Mouse (Mus musculus) adrenal gland (tissue): ENCODE data around the gene Clp1.
"Not testable (repeated sequence)": the region's sequence is repeated elsewhere in the genome, so short reads cannot be mapped to it uniquely, and the experiment has no call there.

Experiments
- intact Hi-C: fragments of 180-260 bp; cut with DNase I; formaldehyde crosslinking; loops from one replicate; pipeline ENCODE4 v1.15.1; 2025

Clp1 gene

DNA sequence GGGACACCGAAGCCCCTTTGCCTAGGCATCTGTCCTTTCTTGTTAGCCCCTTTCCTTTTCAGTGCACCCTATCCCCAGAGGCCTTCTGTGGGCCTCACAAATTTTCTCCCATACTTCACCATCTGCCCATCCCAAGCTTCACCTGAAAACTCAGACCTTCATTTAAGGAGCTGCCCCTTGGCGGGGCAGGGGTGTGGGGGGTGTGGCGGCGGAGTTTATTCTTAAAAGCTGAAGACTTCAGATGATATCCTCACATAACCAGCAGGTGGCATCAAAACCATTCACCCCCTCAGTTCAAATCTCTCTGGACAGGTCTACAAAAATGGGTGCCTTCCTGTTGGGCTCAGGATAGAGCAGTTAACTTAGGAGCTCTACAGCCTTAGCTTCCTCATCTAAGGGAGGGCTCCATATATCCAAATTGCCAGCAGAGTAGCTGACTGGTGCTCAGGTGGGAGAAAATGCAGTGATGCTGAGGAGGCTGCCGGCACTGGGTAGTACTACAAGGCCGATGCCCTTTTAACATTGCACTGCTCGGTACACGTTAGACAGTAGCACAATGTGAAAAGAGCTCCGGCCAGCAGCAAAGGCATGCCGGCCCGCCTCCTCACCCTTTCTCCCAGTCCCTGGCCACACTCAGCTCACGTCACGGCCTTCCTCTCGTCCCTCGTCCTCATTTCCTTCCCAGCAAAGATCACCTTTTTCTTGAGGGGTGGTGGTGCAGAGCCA lies 13.6 kb upstream of the Clp1 start:
- intact Hi-C loops = loop anchor here (5.0 kb wide), 1 partner anchor 52 kb away; no protein-coding TSS in a partner anchor

DNA sequence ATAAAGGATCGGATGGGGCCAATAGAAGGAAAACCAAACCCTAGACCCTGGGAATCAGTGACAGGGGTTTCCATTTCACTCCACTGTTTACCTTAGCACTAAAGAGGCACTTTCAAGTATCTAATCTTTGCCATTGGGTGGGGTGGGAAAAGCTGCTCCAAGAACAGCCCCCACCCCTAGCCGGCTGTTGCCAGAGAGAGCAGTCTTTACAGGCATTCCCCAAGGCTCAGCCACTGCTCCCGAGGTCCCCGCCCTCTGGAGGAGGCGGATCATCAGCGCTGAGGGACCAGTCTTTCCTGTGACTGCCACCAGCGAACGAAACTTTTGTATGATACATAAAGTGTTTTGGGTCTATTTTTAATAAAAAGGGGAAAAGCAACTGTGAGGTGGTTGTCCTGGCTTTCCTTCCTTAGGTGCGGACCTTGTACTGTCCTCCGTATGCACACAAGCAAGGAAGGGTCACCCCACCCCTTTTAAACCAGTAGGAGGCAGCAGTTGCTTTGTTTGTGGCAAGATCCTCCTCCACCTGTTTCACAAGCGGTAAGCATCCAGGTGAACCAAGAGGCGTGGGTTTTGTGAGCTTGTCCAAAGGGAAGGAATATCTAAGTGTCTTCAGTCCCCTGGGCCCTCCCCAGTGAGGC lies 11.2 kb upstream of the Clp1 start:
- intact Hi-C loops = no loop called here

DNA sequence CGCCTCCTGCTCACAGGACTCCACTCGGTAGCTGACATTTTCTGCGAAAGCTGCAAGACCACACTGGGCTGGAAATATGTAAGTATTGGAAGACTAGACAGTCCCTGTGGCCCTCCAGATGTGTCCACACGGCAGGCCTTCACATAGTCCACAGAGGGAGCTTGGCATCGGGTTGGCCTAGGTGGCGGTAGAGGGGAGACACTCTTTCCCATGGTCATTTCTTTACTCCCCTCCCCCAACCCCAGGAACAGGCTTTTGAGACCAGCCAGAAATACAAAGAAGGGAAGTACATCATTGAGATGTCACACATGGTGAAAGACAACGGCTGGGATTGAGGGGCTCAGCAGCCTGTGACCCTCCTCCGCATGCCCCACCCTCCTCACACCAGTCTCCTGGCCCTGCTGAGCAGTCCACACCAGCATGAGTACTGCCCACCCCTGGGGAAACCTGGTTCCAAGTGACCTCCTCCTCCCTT lies 10.3 kb upstream of the Clp1 start:
- intact Hi-C loops = no loop called here

DNA sequence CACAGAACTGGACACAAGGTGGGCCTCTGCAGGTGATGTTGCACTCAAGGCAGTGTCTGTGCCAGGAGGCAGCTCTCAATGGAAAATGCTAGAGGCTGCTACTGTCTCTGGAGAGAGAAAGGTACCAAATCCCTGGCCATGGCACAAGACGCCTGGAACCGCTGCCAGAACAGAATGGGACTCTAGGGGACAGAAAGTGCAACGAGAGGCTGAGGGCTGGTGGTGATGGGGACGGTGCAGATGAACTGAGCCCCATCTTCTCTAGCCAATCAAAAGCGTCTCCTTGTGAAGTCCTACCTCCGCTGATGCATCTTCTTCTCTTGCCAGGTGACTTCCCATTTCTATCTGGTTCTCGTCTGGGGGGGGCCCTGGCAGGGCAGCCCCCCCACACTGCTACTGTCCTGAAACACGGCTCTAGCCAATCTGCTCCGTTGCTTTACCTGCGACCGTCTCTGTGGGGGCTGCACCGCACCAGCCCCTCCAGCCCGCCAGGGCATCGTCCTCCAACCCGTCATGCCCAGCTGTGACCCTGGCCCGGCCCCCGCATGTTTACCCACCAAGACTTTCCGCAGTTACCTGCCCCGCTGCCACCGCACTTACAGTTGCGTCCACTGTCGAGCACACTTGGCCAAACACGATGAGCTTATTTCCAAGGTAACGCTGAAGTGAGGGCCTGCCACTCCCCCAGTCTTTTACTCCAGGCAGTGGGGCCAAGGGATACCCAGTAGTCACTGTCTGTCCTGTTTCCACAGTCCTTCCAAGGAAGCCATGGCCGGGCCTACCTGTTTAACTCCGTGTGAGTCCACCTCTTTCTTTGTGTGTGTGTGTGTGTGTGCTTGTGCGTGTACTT lies 9.4 kb upstream of the Clp1 start:
- intact Hi-C loops = no loop called here

DNA sequence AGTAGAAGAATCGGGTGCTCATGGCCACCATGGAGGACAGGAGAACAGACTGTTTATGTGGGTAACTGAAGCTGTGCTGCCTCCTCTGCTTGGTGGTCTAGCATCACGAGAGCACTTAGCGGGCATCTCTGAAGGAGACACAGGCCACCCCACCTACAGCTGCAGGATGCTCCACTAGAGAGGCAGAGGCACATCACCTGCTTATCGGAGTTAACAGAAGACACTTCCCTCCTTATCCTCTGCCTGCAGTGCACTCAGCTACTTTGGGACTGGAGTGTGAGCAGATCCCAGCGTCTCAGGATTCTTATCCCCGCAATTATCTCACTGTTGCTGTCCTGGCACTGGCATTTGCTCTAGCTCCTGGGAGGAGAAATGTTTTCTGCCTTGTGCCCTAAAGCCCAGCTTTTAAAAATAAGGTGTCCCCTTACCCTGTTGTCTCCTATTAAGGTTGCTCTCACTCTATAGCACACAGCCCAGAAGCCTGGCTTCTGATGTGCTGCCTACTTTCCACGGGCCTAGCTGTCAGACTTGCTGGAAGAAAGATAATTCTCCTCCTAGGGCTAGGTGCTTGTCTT lies 8.3 kb upstream of the Clp1 start:
- intact Hi-C loops = no loop called here

DNA sequence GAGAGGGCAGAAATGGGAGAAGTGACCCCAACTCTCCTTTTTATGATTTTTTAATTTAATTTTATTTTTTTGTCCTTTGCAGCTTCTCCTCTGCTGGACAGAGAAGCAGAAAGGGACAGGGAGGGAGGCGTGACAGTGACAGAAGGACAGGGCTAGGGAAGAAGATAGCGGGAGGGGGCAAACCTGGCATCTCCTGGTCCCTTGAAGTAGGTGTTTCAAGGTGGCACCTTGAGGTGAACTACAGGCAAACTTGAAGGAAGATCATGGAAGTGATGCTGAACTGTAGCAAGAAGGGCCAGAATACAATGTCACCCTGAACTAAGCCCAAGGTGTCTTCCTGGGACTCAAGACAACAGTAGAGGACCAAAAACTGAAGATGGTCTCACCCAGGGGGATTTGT lies 7.8 kb upstream of the Clp1 start:
- intact Hi-C loops = no loop called here

DNA sequence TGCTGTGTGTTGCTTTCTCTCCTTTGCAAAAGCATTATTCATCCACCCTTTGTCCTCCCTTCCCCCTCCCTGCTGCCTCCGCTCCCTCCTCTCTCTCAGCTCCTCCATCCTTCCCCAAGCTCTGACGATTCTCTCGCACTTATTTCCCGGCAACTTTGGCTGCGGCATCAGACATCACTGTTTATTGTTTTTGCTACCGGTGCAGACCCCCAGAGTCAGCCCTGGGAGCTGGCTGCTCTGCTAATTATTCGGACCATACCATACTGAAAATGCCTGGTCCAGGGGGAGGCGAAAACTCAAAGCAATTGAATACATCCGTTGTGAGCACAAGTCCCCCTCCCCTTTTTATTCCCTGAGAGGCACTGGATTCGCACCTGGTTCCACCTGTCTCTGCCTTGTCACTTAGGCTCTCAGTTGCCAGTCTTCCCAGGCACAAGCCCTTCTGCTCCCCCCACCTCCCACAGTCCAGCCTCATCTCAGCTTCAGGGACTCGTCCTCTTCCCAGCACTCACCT lies 7.3 kb upstream of the Clp1 start:
- intact Hi-C loops = no loop called here

DNA sequence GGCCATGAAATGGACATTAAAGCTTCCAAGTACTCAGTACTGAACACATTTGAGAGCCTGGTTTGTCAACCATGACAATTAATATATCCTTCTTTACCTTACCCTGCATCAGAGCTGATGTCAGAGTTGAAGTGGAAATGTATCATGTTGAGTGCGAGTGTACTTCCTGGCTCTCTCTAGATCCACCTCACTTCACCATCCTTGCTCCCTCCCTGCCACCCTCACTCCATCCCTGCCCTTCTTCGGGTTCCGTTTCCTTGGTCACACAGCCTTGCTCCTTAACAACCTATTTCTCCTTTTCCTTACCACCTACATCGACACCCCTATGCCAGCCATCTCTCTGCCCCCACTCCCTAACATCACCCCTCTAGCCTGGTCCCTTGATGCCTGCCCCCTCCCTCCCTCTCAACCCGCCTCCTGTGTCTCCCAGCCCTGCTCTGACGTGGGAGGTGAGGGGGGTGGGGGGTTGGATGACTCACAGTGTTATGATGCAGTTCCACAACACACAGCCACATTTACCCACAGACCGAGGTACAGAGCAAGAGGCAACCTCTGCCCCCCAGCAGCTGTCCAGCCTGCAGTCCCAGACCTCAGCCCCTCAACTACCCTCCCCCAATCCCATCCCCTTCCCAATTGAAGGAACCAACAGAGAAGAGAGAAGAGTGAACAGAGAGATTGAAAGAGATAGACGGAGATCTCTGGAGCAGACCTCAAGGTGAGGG lies 6.6 kb upstream of the Clp1 start, which contains the start of gene Ypel4:
Gene Ypel4 (plus strand): TSS at position 480 of the 722 bp plus-strand sequence.
- intact Hi-C loops = no loop called here

DNA sequence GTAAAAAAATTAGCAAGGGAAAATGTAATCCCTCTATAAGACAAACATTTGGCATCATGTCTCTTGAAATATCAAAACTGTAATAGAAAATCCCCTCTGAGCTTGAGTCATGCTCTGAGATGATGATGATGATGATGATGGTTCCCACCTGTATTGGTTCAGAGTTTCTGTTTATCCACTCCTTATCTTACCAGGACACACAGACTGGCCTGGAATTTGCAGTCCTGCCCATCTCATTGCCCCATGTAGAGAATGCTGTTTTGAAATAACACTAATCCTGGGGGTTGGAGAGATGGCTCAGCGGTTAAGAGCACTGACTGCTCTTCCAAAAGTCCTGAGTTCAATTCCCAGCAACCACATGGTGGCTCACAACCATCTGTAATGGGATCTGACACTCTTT lies 5.2 kb upstream of the Clp1 start:
- intact Hi-C loops = no loop called here

DNA sequence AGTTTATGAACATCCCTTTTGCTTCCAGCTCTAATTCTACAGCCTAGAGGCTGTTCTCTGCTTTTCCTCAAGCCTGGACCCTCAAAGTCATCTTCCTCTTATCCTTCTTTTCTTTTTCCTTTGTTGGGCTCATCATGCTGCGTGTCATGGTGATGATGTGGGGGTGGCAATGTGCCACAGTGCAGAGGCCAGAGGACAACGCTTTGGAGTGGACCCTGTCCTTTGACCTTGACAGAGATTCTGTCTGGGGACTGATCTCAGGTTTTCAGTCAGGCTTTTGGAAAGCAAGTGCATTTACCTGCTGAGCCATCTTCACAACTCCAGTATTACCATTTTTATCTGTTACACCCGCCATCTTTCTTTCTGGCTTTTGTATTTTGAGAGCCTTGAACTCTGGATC lies 4.1 kb upstream of the Clp1 start:
- intact Hi-C loops = no loop called here

DNA sequence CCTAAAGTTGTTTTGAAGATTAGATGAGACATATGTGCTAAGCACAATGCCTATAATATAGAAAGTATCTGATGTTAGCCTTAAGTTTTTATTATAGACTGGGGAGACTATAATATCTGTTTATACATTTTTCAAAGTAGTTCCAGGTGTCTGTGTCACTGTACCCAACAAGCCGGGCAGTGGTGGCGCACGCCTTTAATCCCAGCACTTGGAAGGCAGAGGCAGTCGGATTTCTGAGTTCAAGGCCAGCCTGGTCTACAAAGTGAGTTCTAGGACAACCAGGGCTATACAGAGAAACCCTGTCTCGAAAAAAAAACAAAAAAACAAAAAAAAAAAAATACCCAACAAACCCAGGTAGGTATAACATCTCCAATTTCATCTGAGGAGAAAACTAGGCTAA lies 1.0 kb upstream of the Clp1 start:
- intact Hi-C loops = not testable (repeated sequence)

DNA sequence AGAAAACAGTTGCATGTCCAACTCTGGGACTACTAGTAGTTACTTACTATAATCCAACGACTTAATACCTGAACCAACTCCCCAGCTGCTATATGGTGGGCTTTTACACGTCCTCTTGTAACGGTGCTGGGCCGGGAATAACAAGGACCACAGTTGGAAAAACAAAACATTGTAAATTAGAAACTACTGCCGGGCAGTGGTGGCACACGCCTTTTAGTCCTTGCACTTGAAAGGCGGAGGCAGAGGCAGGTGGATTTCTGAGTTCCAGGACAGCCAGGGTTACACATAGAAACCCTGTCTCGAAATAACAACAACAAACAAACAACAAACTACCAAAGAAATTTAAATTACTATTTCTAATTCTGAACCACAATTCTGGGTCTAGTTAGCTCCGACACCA lies 434 bp downstream of the Clp1 start:
- intact Hi-C loops = no loop called here

DNA sequence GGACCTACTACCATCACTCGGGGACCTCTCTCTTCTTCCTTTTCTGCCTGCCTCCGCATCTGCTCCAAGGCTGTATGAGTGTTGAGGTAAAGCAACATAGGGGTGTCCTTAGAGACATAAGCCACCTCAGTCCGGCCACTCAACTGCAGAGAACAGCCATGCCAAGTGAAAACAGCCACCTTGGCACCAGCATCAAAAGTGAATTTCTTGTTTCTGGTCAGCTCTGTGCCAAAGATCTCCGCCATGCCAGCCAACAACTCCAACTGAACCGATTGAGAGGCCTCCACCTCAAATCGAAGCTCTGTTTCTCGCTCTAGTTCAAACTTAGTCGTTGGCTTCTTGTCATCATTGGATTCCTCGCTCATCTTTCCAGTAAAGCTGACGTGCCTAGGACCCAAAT lies 1.4 kb downstream of the Clp1 start:
- intact Hi-C loops = no loop called here

DNA sequence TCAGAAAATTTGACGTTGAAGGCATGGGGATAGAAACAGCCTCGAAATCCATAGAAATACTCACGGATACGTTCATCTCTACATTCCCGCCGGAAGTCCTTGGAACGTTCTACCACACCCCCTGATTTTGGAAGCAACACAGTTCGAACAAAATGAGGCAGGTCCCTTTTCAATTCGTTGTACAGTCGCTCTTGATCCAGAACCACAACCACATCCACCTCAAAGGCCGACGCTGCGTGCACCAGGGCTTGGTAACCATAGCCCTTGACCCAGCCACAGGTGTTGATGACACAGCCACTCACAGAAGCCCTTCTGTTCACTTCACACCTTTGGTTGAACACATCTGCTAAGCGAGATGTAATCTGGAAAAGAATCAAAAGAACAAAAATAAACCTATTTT lies 3.3 kb downstream of the Clp1 start:
- intact Hi-C loops = no loop called here

DNA sequence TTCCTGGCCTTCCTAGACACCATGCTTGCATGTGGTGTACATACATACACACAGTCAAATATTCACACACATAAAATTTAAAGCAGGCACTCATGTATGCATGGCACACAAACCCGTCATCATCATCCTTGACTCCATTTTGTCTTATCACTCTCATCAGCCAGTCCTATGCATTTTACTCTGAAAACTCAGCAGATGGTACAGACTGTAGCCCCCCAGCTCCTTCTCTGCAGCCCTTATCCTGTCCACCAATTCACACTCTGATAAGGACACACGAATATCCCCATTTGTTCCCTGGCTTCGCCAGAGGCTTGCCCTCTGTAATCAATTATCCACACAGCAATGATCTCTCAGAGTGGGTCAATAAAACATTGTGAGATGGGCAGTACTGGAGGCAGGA lies 6.0 kb downstream of the Clp1 start:
- intact Hi-C loops = no loop called here

DNA sequence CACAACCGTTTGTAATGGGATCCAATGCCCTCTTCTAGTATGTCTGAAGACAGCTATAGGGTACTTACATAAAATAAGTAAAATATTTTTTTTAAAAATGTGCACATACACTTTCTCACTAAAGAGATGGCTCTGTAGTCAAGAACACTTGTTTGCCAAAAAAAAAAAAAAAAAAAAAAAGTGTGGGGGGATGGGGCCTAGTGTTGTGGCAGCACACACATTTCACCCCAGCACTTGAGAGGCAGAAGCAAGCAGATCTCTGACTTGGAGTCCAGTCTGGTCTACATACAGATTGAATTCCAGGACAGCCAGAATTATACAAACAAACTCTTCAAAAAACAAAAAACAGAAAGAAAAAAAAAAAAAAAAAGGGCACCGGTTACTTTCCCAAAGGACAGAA lies 6.4 kb downstream of the Clp1 start:
- intact Hi-C loops = no loop called here

DNA sequence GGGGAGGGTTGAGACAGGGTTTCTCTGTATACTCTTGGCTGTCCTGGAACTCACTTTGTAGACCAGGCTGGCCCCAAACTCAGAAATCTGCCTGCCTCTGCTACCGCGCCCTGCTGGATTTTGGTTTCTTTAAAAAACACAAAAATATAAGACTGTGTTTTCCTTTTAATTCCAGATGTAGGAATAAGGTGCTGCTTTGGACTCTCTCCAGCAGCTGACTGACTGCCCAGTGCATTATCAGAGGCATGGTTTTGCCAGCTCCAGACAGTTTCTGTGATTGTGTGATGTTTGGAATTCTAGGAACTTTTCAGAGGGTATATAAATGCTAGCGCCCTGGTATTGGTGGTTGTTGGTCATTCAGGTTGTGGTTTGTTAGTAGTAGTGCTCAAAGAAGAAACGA lies 9.8 kb downstream of the Clp1 start:
- intact Hi-C loops = no loop called here

DNA sequence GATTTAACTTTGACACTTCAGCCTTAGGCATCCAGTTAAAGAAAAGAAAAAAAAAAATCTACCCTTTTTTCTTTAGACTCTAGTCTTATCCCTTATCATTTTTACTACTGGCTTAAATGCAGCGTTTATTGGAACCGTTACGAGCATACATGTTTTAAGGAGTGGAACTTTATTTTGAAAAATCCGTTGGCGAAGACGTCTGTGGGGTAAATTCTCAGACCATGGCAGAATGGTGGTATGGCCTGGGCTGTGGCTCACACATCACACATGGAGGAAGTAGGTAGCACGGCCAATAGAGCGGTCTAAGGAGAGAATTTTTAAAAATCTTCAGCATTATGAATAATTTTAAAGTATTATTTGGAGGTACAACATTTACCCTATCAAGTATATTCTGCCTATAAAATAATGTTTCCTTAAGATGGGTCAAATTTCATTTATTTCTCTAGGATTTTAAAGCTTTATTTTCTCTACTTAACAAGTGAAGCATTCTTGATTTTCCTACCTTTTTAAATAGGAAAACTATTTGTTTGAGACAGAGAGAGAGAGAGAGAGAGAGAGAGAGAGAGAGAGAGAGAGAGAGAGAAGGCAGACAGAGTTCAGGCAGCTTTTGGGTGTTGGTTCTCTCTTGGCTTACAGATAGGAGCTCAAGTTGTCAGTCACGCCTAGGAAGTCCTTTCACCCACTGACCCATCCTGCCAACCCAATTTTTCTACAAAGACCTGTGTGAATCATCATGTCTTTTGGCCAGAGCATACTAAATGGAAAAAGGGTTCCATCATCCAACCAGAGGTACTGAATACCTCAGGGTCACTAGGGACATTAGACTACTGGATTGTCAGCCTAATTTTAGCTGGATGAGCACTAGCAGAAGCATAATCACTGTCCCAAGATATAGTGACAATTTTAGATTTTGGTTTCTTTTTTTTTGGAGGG lies 10.5 kb downstream of the Clp1 start:
- intact Hi-C loops = no loop called here

DNA sequence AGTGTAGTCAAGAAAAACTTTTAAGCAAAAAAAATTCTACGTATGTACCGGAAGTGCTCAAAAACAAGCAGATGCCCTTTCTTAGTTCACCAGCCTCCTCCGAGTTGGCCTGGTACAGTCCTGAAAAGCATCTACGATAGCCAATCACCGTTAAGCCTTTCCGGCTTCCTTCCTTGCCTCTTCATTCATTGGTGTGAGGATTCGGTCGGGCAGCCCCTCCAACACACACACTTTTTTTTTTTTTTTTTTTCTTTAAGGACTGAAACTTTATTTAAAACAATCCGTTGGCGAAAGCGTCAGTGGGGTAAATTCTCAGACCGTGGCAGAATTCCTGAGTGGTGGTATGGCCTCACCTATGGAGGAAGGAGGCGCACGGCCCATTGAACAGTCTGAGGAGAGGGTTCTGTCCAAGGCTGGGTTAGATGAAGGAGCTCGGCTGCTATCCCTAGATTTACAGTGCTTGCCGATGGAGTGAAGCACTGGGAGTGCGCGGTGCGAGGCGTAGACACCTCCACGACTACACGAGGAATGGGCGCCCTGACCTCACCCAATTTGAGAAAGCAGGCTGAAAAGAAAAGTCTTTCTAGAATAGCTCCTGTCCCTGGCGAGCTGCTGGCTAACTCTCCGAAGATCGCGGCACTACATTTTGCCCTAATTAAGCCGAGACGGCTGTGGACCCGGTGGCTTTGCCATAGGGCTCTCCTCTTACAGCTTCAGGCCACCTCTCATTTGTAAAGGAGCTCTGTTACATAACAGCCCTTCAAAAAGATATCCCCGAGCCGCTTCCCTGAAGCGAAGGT lies 11.4 kb downstream of the Clp1 start:
- intact Hi-C loops = no loop called here
